Mouse (Mus musculus): ENCODE measurements at regions not wholly inside any gene's neighbourhood (a gene's known extent, or its start where the extent isn't known, plus 50 kb on each side); places are given as distances from the start of the nearest gene placed in this dataset.

DNA sequence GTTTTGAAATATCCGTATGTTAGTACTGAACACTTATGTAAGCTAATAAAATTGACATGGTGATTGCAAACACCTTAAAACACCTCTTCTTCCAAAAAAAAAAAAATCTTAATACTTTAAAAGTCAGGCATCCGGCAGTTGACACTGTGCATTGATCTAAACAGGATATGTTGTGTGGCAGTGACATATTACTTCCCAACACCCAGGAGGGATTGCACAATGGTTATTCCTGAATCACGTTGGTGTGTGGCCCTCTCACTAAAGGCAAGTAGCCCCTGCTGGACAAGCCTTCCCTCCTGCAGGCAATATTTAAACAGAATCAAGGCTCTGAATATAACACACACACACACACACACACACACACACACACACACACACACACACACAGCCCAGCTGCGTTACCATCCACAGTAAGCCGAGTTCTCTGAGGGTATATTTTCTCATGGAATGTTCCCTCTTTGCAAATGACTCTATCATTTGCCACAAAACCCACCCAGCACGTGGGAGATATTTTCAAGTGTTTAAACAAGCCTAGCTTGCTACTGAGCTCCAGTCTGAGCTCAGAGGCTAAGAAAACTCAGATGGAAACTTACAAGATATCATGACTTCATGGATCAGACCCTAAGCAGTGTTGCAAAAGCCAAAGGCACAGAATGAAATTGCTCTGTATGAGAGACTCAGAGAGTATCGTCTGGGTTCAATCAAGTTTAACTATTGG is 128.8 kb upstream of the Lyplal1 start:
- no peak overlapping the region for H3K4me3 ChIP-seq (ENCODE audit: control insufficient read depth in 1 of 2, insufficient read depth in 1 of 2, low read depth in 2 of 2, low read length in 2 of 2)
- no peaks in the 10 kb centered on the region for H3K9me3 ChIP-seq (replicated peaks; ENCODE audit: insufficient read depth, low read length)
- no peaks in the 10 kb centered on the region for H3K4me1 ChIP-seq (ENCODE audit: control insufficient read depth in 1 of 2, insufficient read depth in 2 of 2, low read length in 2 of 2)
- no peaks in the 10 kb centered on the region for H3K79me2 ChIP-seq (ENCODE audit: control insufficient read depth, insufficient read depth, low read length, poor library complexity)
- H3K27ac ChIP-seq (ENCODE audit: control insufficient read depth, low read depth, low read length) = no peak overlapping the region
- no peak for TF ChIP-seq KAT2A (conservative IDR thresholded peaks at IDR 0.05; ENCODE audit: low read depth, low read length)
- TF ChIP-seq MAZ (IDR thresholded peaks at IDR 0.05; ENCODE audit: low read depth, low read length) = no peak
- no peak for TF ChIP-seq CHD1 (IDR thresholded peaks at IDR 0.05; ENCODE audit: low read depth, low read length)
- TF ChIP-seq ETS1 (IDR thresholded peaks at IDR 0.05; ENCODE audit: low read depth, low read length) = no peak
- TF ChIP-seq SIN3A (IDR thresholded peaks at IDR 0.05; ENCODE audit: low read length) = no peak
- no peak overlapping the region for H3K9ac ChIP-seq (ENCODE audit: control insufficient read depth, low read depth, low read length, poor library complexity, severe bottlenecking)
- no peak for DNase-seq (ENCODE audit: low read depth, low spot score)
- no peaks in the 10 kb centered on the region for H3K36me3 ChIP-seq (ENCODE audit: control insufficient read depth in 1 of 2, insufficient read depth in 2 of 2, low read length in 2 of 2)
- no peaks in the 10 kb centered on the region for H3K27me3 ChIP-seq (ENCODE audit: control insufficient read depth in 1 of 2, insufficient read depth in 2 of 2, low read length in 2 of 2)

DNA sequence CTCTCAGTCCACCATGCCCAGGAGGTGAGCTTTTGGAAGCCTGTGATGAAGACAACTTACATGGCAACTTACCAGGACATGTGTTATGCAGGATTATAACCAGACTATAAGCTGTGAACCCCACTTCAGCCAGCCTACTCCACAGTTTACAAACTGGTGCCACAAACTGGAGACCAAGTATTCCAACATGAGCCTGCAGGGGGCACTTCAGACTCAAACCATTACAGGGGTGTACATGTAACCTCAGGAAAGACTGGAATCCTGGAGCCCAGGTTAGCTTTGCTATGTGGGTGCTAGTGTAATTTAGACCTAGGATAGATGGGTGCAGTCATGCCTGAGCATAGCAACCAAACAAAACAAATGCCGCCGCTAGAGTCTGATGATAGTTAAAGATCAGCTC is 124.0 kb upstream of the Lyplal1 start:
- DNase-seq (ENCODE audit: low read depth, low spot score) = no peak
- no peak for TF ChIP-seq EP300 (IDR thresholded peaks at IDR 0.05; ENCODE audit: low read depth in 1 of 2, low read length in 2 of 2)
- TF ChIP-seq CHD1 (IDR thresholded peaks at IDR 0.05; ENCODE audit: low read depth, low read length) = no peak
- TF ChIP-seq KAT2A (conservative IDR thresholded peaks at IDR 0.05; ENCODE audit: low read depth, low read length) = no peak
- TF ChIP-seq TAL1 (IDR thresholded peaks at IDR 0.05; ENCODE audit: low read length) = no peak
- no peak for TF ChIP-seq RAD21 (IDR thresholded peaks at IDR 0.05; ENCODE audit: low read depth, low read length)
- no peak for TF ChIP-seq ZC3H11A (IDR thresholded peaks at IDR 0.05; ENCODE audit: low read depth, low read length)
- TF ChIP-seq TCF12 (IDR thresholded peaks at IDR 0.05; ENCODE audit: low read depth, low read length) = no peak
- TF ChIP-seq MYB (IDR thresholded peaks at IDR 0.05; ENCODE audit: low read depth, low read length) = no peak
- TF ChIP-seq MXI1 (IDR thresholded peaks at IDR 0.05; ENCODE audit: low read depth, low read length) = no peak
- TF ChIP-seq BHLHE40 (IDR thresholded peaks at IDR 0.05; ENCODE audit: borderline replicate concordance, low read depth, low read length) = no peak
- TF ChIP-seq ETS1 (IDR thresholded peaks at IDR 0.05; ENCODE audit: low read depth, low read length) = no peak
- TF ChIP-seq RCOR1 (IDR thresholded peaks at IDR 0.05; ENCODE audit: low read depth, low read length) = no peak
- no peak for TF ChIP-seq POLR2AphosphoS5 (IDR thresholded peaks at IDR 0.05; ENCODE audit: borderline replicate concordance, low read depth, low read length)
- H3K9me3 ChIP-seq (replicated peaks; ENCODE audit: insufficient read depth, low read length) = no peaks in the 10 kb centered on the region
- no peak overlapping the region for H3K27ac ChIP-seq (ENCODE audit: control insufficient read depth, low read depth, low read length)
- H3K36me3 ChIP-seq (ENCODE audit: control insufficient read depth in 1 of 2, insufficient read depth in 2 of 2, low read length in 2 of 2) = no peaks in the 10 kb centered on the region
- no peaks in the 10 kb centered on the region for H3K79me2 ChIP-seq (ENCODE audit: control insufficient read depth, insufficient read depth, low read length, poor library complexity)
- H3K4me1 ChIP-seq (ENCODE audit: control insufficient read depth in 1 of 2, insufficient read depth in 2 of 2, low read length in 2 of 2) = no peaks in the 10 kb centered on the region
- H3K27me3 ChIP-seq (ENCODE audit: control insufficient read depth in 1 of 2, insufficient read depth in 2 of 2, low read length in 2 of 2) = no peaks in the 10 kb centered on the region
- no peak overlapping the region for H3K9ac ChIP-seq (ENCODE audit: control insufficient read depth, low read depth, low read length, poor library complexity, severe bottlenecking)
- no peak overlapping the region for H3K4me3 ChIP-seq (ENCODE audit: control insufficient read depth in 1 of 2, insufficient read depth in 1 of 2, low read depth in 2 of 2, low read length in 2 of 2)

Data from MEL (cell line).